Mouse (Mus musculus): ENCODE measurements around the gene Stox2.
"Not testable (repeated sequence)": the region's sequence is repeated elsewhere in the genome, so short reads cannot be mapped to it uniquely, and the experiment has no call there.

The Stox2 gene

GRCm38 (mm10) chr8:47446312-47447046 lies at the start of gene Stox2:
Gene Stox2, minus strand, starts transcription at chr8:47446362.
- DNase-seq (ENCODE audit: low spot score in 2 of 2) = no peak

- no peak for DNase-seq (ENCODE audit: low spot score in 2 of 2)
Observed at GRCm38 (mm10) chr8:47495428-47495827, 49.3 kb upstream of the Stox2 start.

- DNase-seq (ENCODE audit: low spot score in 2 of 2) = no peak
Observed at GRCm38 (mm10) chr8:47494602-47495153, 48.5 kb upstream of the Stox2 start.

- no peak for DNase-seq (ENCODE audit: low spot score in 2 of 2)
Observed at GRCm38 (mm10) chr8:47493106-47493505, 46.9 kb upstream of the Stox2 start.

- no peak for DNase-seq (ENCODE audit: low spot score in 2 of 2)
Observed at GRCm38 (mm10) chr8:47487231-47487630, 41.1 kb upstream of the Stox2 start.

GRCm38 (mm10) chr8:47482354-47483071 lies 36.4 kb upstream of the Stox2 start:
- no peak for DNase-seq (ENCODE audit: low spot score in 2 of 2)

- no peak for DNase-seq (ENCODE audit: low spot score in 2 of 2)
Observed at GRCm38 (mm10) chr8:47480039-47480438, 33.9 kb upstream of the Stox2 start.

- no peak for DNase-seq (ENCODE audit: low spot score in 2 of 2)
Observed at GRCm38 (mm10) chr8:47461650-47462049, 15.5 kb upstream of the Stox2 start.

GRCm38 (mm10) chr8:47459216-47459749 lies 13.1 kb upstream of the Stox2 start:
- no peak for DNase-seq (ENCODE audit: low spot score in 2 of 2)

- DNase-seq (ENCODE audit: low spot score in 2 of 2) = no peak
Observed at GRCm38 (mm10) chr8:47458591-47458990, 12.4 kb upstream of the Stox2 start.

GRCm38 (mm10) chr8:47449211-47449610 lies 3.0 kb upstream of the Stox2 start:
- not testable (repeated sequence) for DNase-seq (ENCODE audit: low spot score in 2 of 2)

- DNase-seq (ENCODE audit: low spot score in 2 of 2) = no peak
Observed at GRCm38 (mm10) chr8:47439271-47439670, 6.9 kb downstream of the Stox2 start.

- no peak for DNase-seq (ENCODE audit: low spot score in 2 of 2)
Observed at GRCm38 (mm10) chr8:47437976-47438375, 8.2 kb downstream of the Stox2 start.

GRCm38 (mm10) chr8:47435861-47436260 lies 10.3 kb downstream of the Stox2 start:
- DNase-seq (ENCODE audit: low spot score in 2 of 2) = no peak

- no peak for DNase-seq (ENCODE audit: low spot score in 2 of 2)
Observed at GRCm38 (mm10) chr8:47435412-47435811, 10.8 kb downstream of the Stox2 start.

GRCm38 (mm10) chr8:47431263-47431662 lies 14.9 kb downstream of the Stox2 start:
- no peak for DNase-seq (ENCODE audit: low spot score in 2 of 2)

GRCm38 (mm10) chr8:47414258-47414525 lies 32.0 kb downstream of the Stox2 start:
- DNase-seq (ENCODE audit: low spot score in 2 of 2) = not testable (repeated sequence)

- DNase-seq (ENCODE audit: low spot score in 2 of 2) = peak in 1 of 2 experiments; percentile 1
Observed at GRCm38 (mm10) chr8:47413524-47414257, 32.5 kb downstream of the Stox2 start.

- DNase-seq (ENCODE audit: low spot score in 2 of 2) = no peak
Observed at GRCm38 (mm10) chr8:47412696-47413523, 33.3 kb downstream of the Stox2 start.

GRCm38 (mm10) chr8:47411994-47412695 lies 34.0 kb downstream of the Stox2 start:
- no peak for DNase-seq (ENCODE audit: low spot score in 2 of 2)

- no peak for DNase-seq (ENCODE audit: low spot score in 2 of 2)
Observed at GRCm38 (mm10) chr8:47411321-47411720, 34.8 kb downstream of the Stox2 start.
